Mouse (Mus musculus): ENCODE data around the gene Dapk3.
"Not testable (repeated sequence)": the region's sequence is repeated elsewhere in the genome, so short reads cannot be mapped to it uniquely, and the experiment has no call there.

Dapk3 gene

GRCm38 (mm10) chr10:81217964-81218363 is 35.2 kb downstream of the Dapk3 start:
- no peaks in the 10 kb centered on the region for H3K36me3 ChIP-seq (ENCODE audit: control insufficient read depth, insufficient read depth, low read length, poor library complexity, severe bottlenecking)
- DNase-seq (ENCODE audit: low read depth, low spot score): peak; percentile 89
- H3K27me3 ChIP-seq (ENCODE audit: control insufficient read depth, insufficient read depth, low read length, poor library complexity, severe bottlenecking): no peaks in the 10 kb centered on the region

- peak; percentile 60 for DNase-seq (ENCODE audit: low read depth, low spot score)
- H3K36me3 ChIP-seq (ENCODE audit: control insufficient read depth, insufficient read depth, low read length, poor library complexity, severe bottlenecking): no peaks in the 10 kb centered on the region
- no peaks in the 10 kb centered on the region for H3K27me3 ChIP-seq (ENCODE audit: control insufficient read depth, insufficient read depth, low read length, poor library complexity, severe bottlenecking)
Measured at GRCm38 (mm10) chr10:81221402-81222015, 38.7 kb downstream of the Dapk3 start.

DNA sequence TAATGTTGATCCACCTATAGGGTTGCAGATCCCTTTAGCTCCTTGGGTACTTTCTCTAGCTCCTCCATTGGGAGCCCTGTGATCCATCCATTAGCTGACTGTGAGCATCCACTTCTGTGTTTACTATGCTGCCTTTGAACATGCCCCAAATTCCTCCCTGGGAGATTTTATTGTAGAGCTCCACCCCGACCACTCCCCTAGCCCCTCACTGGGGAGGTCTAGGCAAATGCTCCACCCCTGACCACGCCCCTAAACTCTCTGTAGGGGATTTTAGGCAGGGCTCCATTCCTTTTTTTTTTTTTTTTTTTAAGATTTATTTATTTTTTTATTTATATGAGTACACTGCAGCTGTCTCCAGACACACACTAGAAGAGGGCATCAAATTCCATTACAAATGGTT is 40.9 kb downstream of the Dapk3 start:
- H3K36me3 ChIP-seq (ENCODE audit: control insufficient read depth, insufficient read depth, low read length, poor library complexity, severe bottlenecking); H3K27me3 ChIP-seq (ENCODE audit: control insufficient read depth, insufficient read depth, low read length, poor library complexity, severe bottlenecking); DNase-seq (ENCODE audit: low read depth, low spot score): not testable (repeated sequence)

DNA sequence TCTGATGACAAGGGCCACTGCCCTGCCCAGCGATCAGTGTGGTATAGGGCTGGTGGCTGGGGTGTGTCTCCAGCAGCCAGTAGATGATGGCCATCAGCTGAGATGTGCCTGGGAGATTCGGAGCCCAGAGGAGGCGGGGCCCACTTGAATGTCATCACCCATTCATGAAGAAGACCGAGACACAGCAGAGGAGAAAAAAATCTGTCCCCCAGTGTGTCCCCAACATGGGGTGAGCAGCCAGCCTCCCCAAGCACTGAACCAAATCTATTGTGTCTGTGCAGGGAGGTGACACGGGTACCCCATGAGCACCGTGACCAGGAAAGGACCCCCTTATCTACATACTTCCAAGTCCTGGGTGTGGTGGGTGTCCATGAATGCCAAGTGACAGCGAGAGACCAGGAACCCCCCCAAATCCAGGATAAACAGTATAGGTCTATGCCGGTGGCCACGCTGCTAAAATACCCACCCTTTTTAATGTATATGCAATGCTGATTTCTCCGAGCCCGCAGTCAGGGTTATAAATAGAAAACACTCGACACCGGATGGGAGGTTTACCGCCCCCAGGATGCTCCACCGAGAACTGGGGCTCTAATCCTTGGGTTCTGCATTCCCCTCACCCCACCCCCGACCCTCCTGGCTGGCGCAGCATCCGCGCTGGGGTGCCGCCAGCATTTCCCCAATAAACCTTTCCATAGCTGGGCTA is 47.1 kb downstream of the Dapk3 start:
- no peaks in the 10 kb centered on the region for H3K27me3 ChIP-seq (ENCODE audit: control insufficient read depth, insufficient read depth, low read length, poor library complexity, severe bottlenecking)
- no peak for DNase-seq (ENCODE audit: low read depth, low spot score)
- H3K36me3 ChIP-seq (ENCODE audit: control insufficient read depth, insufficient read depth, low read length, poor library complexity, severe bottlenecking): no peaks in the 10 kb centered on the region

DNA sequence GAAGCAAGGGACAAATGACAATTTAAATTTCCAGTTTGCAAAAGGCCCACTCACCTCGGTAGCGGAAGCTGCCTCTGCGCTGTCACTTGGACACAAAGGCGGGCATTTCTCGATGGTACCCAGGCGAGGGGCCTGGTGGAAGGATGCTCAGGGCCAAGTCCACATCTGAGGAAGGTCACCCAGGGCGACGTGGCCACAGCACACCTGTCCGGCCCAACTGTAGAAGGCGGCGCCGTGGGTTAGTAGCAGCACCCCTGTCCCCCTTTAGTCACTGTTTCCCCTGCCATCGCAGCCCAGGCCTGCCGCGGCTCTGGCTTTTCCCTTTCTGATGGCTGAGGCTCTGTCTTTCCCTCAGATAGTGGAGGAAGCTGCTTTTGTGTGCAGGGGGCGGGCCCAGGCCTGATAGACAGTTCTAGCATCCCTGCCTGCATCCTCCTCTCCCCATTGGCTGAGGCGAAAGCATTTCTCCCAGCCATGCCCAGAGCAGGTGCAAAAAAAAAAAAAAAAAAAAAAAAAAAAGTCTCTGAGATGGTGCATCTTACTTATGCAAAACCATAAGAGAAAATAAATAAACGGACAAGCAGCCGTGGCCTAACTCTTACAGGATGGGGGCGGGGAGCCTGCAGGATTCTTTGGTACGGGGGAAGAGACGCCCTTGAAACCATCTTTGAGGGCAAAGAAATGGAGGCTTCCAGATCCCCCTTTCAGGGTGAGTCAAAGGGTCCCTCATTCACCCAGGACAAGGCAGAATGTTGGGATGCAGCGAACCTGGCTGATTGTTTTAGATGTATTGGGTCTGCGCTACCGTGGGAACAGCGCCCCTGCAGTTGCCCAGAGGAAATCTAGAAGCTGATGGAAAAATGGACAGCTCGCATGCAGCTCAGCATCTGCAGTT is 47.9 kb downstream of the Dapk3 start, which contains the start of gene Atcay:
Gene Atcay (minus strand): TSS at position 396 of the 895 bp plus-strand sequence.
- Histone ChIP-seq H3K36me3 (ENCODE audit: control insufficient read depth, insufficient read depth, low read length, poor library complexity, severe bottlenecking) (no peaks in the 10 kb centered on the region), H3K27me3 (ENCODE audit: control insufficient read depth, insufficient read depth, low read length, poor library complexity, severe bottlenecking) (no peaks in the 10 kb centered on the region)
- DNase-seq (ENCODE audit: low read depth, low spot score): peak; percentile 46

DNA sequence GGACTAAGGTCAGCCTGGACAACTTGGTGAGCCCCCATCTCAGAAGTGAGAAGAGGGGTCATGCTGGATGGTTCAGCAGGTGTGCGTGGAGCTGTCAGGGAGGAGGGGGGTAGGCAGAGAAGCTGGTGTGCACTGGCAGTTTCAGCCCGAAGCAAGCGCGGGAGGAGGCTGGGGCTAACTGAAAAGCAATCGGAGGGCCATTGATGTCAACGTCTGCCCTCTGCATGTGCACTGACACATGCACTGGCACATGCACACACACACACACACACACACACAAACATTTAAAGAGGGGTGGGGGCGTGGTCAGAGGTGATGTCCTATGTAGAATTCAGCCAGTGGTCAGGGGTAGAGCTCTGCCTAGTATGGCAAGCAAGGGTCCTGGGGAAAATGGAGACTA is 48.6 kb downstream of the Dapk3 start:
- Histone ChIP-seq H3K27me3 (ENCODE audit: control insufficient read depth, insufficient read depth, low read length, poor library complexity, severe bottlenecking) (no peaks in the 10 kb centered on the region), H3K36me3 (ENCODE audit: control insufficient read depth, insufficient read depth, low read length, poor library complexity, severe bottlenecking) (no peaks in the 10 kb centered on the region)
- no peak for DNase-seq (ENCODE audit: low read depth, low spot score)

DNA sequence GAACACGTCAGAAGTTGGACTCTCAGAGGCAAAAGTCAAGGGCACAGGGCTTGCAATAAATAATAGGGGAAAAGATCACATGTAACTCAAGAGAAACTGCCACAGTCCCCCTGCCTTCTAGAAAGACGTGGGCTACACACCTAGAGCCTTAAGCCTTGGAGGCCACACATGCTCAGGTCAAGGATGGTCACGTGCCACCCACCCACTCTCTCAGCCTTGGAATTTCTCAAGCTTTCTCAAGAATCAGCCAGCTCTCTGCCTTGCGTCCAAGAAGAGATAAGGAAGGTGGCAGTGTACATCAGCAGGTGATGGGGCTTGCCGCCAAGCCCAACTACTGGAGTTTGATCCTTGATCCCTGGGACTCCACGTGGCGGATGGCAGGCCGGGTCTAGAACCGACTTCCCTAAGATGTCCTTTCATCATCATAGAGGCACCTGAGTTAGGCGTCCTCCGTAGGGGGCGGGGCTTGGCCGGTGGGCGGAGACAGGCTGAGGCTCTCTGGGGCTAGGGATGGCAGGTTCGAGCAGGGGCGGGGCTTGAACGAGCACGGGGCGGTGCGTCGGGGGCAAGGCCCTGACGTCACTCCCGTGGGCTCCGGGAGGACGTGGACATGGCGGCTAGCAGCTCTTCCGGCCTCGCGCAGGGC is 49.9 kb downstream of the Dapk3 start, which contains the start of gene Zfr2:
Gene Zfr2 (plus strand): TSS at position 576 of the 646 bp plus-strand sequence.
- peak; percentile 96 for DNase-seq (ENCODE audit: low read depth, low spot score)
- no peaks in the 10 kb centered on the region for H3K27me3 ChIP-seq (ENCODE audit: control insufficient read depth, insufficient read depth, low read length, poor library complexity, severe bottlenecking)
- no peaks in the 10 kb centered on the region for H3K36me3 ChIP-seq (ENCODE audit: control insufficient read depth, insufficient read depth, low read length, poor library complexity, severe bottlenecking)

DNA sequence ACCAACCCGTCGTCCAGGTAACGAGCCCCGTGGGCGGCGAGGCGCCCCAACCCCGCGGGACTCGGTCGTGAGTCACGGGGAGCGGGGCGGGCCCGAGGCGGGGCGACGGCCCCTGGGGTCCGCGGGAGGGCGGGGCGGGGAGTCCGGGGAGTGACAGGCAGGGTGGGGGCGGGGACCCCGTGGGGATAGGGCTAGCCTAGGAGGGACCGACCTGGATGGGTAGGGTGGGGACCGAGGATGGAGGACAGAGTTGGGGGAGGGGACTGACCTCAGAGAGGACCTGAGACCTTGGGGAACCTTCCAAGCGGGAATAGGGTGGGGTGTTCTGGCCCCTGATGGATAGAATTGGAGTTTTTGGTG is 50.4 kb downstream of the Dapk3 start:
- no peaks in the 10 kb centered on the region for H3K36me3 ChIP-seq (ENCODE audit: control insufficient read depth, insufficient read depth, low read length, poor library complexity, severe bottlenecking)

DNA sequence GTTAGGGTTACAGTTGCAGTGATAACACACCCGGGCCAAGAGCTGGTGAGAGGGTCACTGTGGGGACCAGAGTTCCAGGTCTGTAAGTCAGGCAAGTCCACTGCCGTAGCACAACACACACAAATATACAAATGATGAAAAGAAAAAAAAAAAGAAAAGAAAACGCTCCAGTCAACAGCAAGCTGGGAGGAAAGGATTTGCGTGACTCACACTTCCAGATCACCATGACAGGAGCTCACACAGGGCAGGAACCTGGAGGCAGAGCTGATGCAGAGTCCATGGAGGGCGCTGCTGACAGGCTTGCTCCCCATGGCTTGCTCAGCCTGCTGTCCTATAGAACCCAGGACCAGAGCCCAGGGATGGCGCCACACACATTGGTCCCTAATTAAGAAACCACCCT is 51.4 kb downstream of the Dapk3 start:
- no peaks in the 10 kb centered on the region for H3K36me3 ChIP-seq (ENCODE audit: control insufficient read depth, insufficient read depth, low read length, poor library complexity, severe bottlenecking)
- no peaks in the 10 kb centered on the region; the same call in 1 of the 2 replicates for H3K27me3 ChIP-seq (ENCODE audit: control insufficient read depth, insufficient read depth, low read length, poor library complexity, severe bottlenecking)
- DNase-seq (ENCODE audit: low read depth, low spot score): no peak

More for the DNA sequence above, 50.4 kb downstream of the Dapk3 start:
- DNase-seq (ENCODE audit: low read depth, low spot score): no peak
- no peaks in the 10 kb centered on the region for H3K27me3 ChIP-seq (ENCODE audit: control insufficient read depth, insufficient read depth, low read length, poor library complexity, severe bottlenecking)

DNA sequence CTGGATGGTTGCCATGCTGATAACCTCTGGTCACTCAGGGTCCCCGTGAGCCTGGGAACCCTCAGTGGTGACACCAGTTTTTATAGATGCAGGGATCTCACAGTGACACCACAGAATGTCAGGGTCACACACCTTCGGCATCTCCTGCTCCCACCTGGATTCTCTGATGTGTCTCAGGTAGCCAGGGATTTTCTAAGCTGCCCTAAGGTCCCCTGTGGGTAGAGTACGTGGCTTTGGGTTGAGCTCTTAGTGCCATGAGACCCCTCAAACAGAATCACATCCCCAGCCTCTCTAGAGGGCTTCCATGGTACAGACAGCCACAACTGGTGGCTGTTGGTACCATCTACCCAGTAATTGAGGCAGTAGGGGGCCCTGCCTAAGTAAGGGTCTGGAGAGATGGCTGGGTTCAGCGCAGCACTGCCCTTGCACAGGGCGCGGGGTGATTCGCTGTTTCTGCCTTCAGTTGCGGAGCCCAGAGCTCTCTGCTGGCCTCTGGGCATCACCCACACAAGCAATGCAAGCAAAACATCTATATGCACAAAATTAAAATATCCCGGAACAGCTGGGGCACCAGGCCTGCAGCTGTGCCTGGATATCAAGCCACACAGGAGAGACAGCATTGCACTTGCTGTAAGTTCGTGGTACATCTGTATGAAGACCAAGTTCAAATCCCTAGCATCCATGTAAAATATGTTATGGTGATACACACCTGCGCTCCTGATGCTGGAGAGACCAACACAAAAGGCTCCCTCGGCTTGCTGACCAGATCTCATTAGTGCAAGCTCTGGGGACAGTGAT is 53.9 kb downstream of the Dapk3 start:
- Histone ChIP-seq H3K27me3 (ENCODE audit: control insufficient read depth, insufficient read depth, low read length, poor library complexity, severe bottlenecking) (no peaks in the 10 kb centered on the region; the same call in 1 of the 2 replicates), H3K36me3 (ENCODE audit: control insufficient read depth, insufficient read depth, low read length, poor library complexity, severe bottlenecking) (no peaks in the 10 kb centered on the region)
- DNase-seq (ENCODE audit: low read depth, low spot score): no peak

- DNase-seq (ENCODE audit: low read depth, low spot score): no peak
- H3K27me3 ChIP-seq (ENCODE audit: control insufficient read depth, insufficient read depth, low read length, poor library complexity, severe bottlenecking): no peaks in the 10 kb centered on the region; the same call in 1 of the 2 replicates
Measured at GRCm38 (mm10) chr10:81238618-81239017, 55.8 kb downstream of the Dapk3 start.

DNA sequence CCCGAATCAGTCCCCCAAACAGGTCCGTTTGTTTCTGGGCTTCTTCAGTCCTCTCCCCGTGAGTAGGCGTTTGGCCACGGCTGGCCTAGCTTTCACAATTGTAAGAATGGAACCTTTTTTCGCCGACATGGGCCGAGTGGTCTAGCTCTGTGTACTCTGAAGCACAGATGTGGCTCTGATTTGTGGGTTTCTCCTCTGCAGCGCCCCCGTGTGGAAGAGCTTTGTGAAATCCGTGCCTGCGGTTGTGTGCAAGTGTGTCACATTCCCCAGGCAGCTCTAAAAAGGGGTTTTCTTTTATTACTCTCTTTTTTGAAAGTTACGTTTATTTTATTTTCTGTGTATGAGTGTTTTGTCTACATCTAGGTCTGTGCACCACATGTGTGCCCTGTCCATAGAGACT is 58.1 kb downstream of the Dapk3 start:
- Histone ChIP-seq H3K36me3 (ENCODE audit: control insufficient read depth, insufficient read depth, low read length, poor library complexity, severe bottlenecking) (no peaks in the 10 kb centered on the region), H3K27me3 (ENCODE audit: control insufficient read depth, insufficient read depth, low read length, poor library complexity, severe bottlenecking) (no peaks in the 10 kb centered on the region; the same call in 1 of the 2 replicates)
- peak; percentile 82 for DNase-seq (ENCODE audit: low read depth, low spot score)

More at GRCm38 (mm10) chr10:81238618-81239017, 55.8 kb downstream of the Dapk3 start:
- H3K36me3 ChIP-seq (ENCODE audit: control insufficient read depth, insufficient read depth, low read length, poor library complexity, severe bottlenecking): no peaks in the 10 kb centered on the region

- Histone ChIP-seq H3K36me3 (ENCODE audit: control insufficient read depth, insufficient read depth, low read length, poor library complexity, severe bottlenecking) (no peaks in the 10 kb centered on the region), H3K27me3 (ENCODE audit: control insufficient read depth, insufficient read depth, low read length, poor library complexity, severe bottlenecking) (no peaks in the 10 kb centered on the region; the same call in 1 of the 2 replicates)
- no peak for DNase-seq (ENCODE audit: low read depth, low spot score)
Measured at GRCm38 (mm10) chr10:81242021-81242420, 59.2 kb downstream of the Dapk3 start.

Measured in splenic B cell, adult 2 months (primary cell).